Mouse (Mus musculus): ENCODE data around the gene Itgb2. TPM values are rescaled to one million over a fixed set of nuclear protein-coding genes. Genes with fewer than 3 reads are reported as not detected.

Itgb2 gene
- polyA plus RNA-seq, 2 experiments: 8.7 to 11.1 TPM

DNA sequence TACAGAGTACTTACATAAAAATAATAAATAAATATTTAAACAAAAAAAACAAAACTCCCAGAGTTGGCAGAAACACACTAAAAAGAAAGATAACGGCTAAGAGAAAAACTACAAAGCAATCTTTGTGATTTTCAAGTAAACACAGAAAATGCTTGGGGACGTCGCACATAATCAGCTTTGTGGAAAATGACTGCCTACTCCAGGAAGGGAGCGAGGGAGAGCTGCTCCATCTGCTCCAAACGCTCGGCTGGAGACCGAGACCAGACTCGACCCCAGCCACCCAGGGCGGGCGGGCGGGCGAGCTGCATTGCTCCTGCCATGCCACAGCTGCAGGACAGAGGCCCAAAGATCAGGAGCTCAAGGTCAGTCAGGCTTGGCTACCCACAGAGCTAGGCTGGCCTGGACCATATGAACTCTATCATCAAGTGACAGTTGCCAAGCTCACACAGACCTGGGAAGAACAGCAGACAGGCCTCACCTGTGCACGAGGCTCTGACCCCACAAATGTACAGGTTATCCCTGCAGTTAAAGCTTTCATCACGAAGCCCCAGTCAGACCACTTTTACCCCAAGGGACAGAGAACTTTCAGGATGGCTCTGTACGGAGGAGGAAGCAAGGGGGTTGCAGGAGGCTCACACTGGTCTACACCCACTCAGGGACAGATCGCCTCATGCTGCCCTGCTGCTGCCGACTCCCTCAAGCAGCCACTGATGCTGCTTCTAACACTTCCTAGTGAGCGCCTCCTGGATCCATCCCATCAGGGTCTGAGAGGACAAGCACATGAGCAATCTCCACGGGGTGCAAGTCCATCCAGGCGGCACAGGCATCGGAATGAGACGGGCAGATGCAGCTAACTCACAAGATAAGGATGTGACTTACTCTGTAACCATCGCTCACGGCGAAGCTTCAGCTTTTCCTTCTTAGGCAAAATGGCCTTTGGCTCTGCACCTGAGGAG, 26.8 kb upstream of the Itgb2 start:
- Histone ChIP-seq H3K4me3 (ENCODE audit: insufficient read depth in 1 of 2, low read depth in 2 of 2, low read length in 2 of 2) (no peak overlapping the region), H3K4me1 (replicated peaks; ENCODE audit: control insufficient read depth in 2 of 2, insufficient read depth in 2 of 2, low read length in 1 of 2) (peaks cover 0 to 3% of the 10 kb centered on the region in 2 experiments; a peak in 1 of 4 replicates), H3K27me3 (ENCODE audit: control insufficient read depth, insufficient read depth, low read length) (no peaks in the 10 kb centered on the region), H3K9ac (replicated peaks) (no peak overlapping the region), H3K27ac (no peak overlapping the region), H3K4me2 (ENCODE audit: low read depth) (no peak overlapping the region), H3K36me3 (replicated peaks; ENCODE audit: control insufficient read depth, insufficient read depth, low read depth) (peaks cover 7% of the 10 kb centered on the region), H3K9me3 (ENCODE audit: control insufficient read depth, low read length) (no peaks in the 10 kb centered on the region)
- ATAC-seq (ENCODE audit: insufficient read depth): no peak
- DNase-seq (ENCODE audit: low read depth in 3 of 3, low spot score in 3 of 3): no peak
- TF ChIP-seq CTCF (IDR thresholded peaks at IDR 0.05; ENCODE audit: low read depth) (no peak), EP300 (IDR thresholded peaks at IDR 0.05; ENCODE audit: low read depth) (no peak)
- WGBS (ENCODE audit: insufficient replicate concordance): 85% methylated on average over 25 of the region's 25 CpGs

GRCm38 (mm10) chr10:77504143-77504542, 25.9 kb upstream of the Itgb2 start:
- Histone ChIP-seq H3K4me3 (ENCODE audit: insufficient read depth in 1 of 2, low read depth in 2 of 2, low read length in 2 of 2) (no peak overlapping the region), H3K36me3 (replicated peaks; ENCODE audit: control insufficient read depth, insufficient read depth, low read depth) (peaks cover 8% of the 10 kb centered on the region), H3K9ac (replicated peaks) (no peak overlapping the region), H3K4me2 (ENCODE audit: low read depth) (no peak overlapping the region), H3K4me1 (replicated peaks; ENCODE audit: control insufficient read depth in 2 of 2, insufficient read depth in 2 of 2, low read length in 1 of 2) (peaks cover 0 to 3% of the 10 kb centered on the region in 2 experiments; a peak in 1 of 4 replicates), H3K9me3 (ENCODE audit: control insufficient read depth, low read length) (no peaks in the 10 kb centered on the region), H3K27me3 (ENCODE audit: control insufficient read depth, insufficient read depth, low read length) (no peaks in the 10 kb centered on the region), H3K27ac (no peak overlapping the region)
- DNase-seq (ENCODE audit: low read depth in 3 of 3, low spot score in 3 of 3): no peak
- ATAC-seq (ENCODE audit: insufficient read depth): no peak
- TF ChIP-seq EP300 (IDR thresholded peaks at IDR 0.05; ENCODE audit: low read depth) (no peak), CTCF (IDR thresholded peaks at IDR 0.05; ENCODE audit: low read depth) (no peak)
- WGBS (ENCODE audit: insufficient replicate concordance): 81% methylated on average over 6 of the region's 6 CpGs

- no peak for ATAC-seq (ENCODE audit: insufficient read depth)
- peaks cover 11% of the 10 kb centered on the region for H3K36me3 ChIP-seq (replicated peaks; ENCODE audit: control insufficient read depth, insufficient read depth, low read depth)
Observed at GRCm38 (mm10) chr10:77506526-77506925, 23.5 kb upstream of the Itgb2 start.

GRCm38 (mm10) chr10:77506961-77507577, 23.0 kb upstream of the Itgb2 start:
- ATAC-seq (ENCODE audit: insufficient read depth): no peak
- WGBS (ENCODE audit: insufficient replicate concordance): 84% methylated on average over 13 of the region's 13 CpGs
- no peaks in the 10 kb centered on the region for H3K9me3 ChIP-seq (ENCODE audit: control insufficient read depth, low read length)
- TF ChIP-seq EP300 (IDR thresholded peaks at IDR 0.05; ENCODE audit: low read depth) (no peak), CTCF (IDR thresholded peaks at IDR 0.05; ENCODE audit: low read depth) (no peak)
- H3K4me3 ChIP-seq (ENCODE audit: insufficient read depth in 1 of 2, low read depth in 2 of 2, low read length in 2 of 2): no peak overlapping the region
- DNase-seq (ENCODE audit: low read depth in 3 of 3, low spot score in 3 of 3): no peak
- no peak overlapping the region for H3K27ac ChIP-seq
- no peak overlapping the region for H3K4me2 ChIP-seq (ENCODE audit: low read depth)
- no peak overlapping the region for H3K9ac ChIP-seq (replicated peaks)
- H3K4me1 ChIP-seq (replicated peaks; ENCODE audit: control insufficient read depth in 2 of 2, insufficient read depth in 2 of 2, low read length in 1 of 2): peaks cover 2 to 11% of the 10 kb centered on the region in 2 experiments; a peak in 3 of 4 replicates
- peaks cover 11% of the 10 kb centered on the region for H3K36me3 ChIP-seq (replicated peaks; ENCODE audit: control insufficient read depth, insufficient read depth, low read depth)
- H3K27me3 ChIP-seq (ENCODE audit: control insufficient read depth, insufficient read depth, low read length): no peaks in the 10 kb centered on the region

More at GRCm38 (mm10) chr10:77506526-77506925, 23.5 kb upstream of the Itgb2 start:
- Histone ChIP-seq H3K4me2 (ENCODE audit: low read depth) (no peak overlapping the region), H3K27me3 (ENCODE audit: control insufficient read depth, insufficient read depth, low read length) (no peaks in the 10 kb centered on the region), H3K4me3 (ENCODE audit: insufficient read depth in 1 of 2, low read depth in 2 of 2, low read length in 2 of 2) (no peak overlapping the region), H3K9me3 (ENCODE audit: control insufficient read depth, low read length) (no peaks in the 10 kb centered on the region), H3K4me1 (replicated peaks; ENCODE audit: control insufficient read depth in 2 of 2, insufficient read depth in 2 of 2, low read length in 1 of 2) (peaks cover 2 to 11% of the 10 kb centered on the region in 2 experiments; a peak in 3 of 4 replicates), H3K9ac (replicated peaks) (no peak overlapping the region), H3K27ac (no peak overlapping the region)
- DNase-seq (ENCODE audit: low read depth in 3 of 3, low spot score in 3 of 3): no peak
- TF ChIP-seq CTCF (IDR thresholded peaks at IDR 0.05; ENCODE audit: low read depth) (no peak), EP300 (IDR thresholded peaks at IDR 0.05; ENCODE audit: low read depth) (no peak)
- WGBS (ENCODE audit: insufficient replicate concordance): 77% methylated on average over 5 of the region's 5 CpGs

DNA sequence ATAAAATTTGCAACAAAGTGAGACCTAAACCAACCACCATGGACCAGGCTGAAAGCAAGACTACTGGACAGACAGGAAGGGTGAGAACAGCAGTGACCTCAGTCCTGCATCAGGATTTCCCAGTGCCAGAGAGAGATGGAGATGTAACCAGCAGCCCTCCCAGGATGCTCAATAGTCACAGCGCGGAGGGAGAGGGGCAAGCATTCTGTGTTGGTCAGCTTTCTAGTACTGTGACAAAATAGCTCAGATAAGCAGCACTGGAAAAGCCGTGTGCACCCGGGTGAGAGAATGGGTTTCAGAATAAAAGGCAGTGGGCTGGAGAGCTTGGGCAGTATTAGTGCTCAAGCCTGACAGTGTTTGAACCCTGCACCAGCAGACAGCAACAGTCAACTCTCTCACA, 22.3 kb upstream of the Itgb2 start:
- Histone ChIP-seq H3K36me3 (replicated peaks; ENCODE audit: control insufficient read depth, insufficient read depth, low read depth) (peaks cover 13% of the 10 kb centered on the region), H3K9me3 (ENCODE audit: control insufficient read depth, low read length) (no peaks in the 10 kb centered on the region), H3K4me2 (ENCODE audit: low read depth) (no peak overlapping the region), H3K4me3 (ENCODE audit: insufficient read depth in 1 of 2, low read depth in 2 of 2, low read length in 2 of 2) (no peak overlapping the region), H3K27me3 (ENCODE audit: control insufficient read depth, insufficient read depth, low read length) (no peaks in the 10 kb centered on the region), H3K27ac (no peak overlapping the region), H3K4me1 (replicated peaks; ENCODE audit: control insufficient read depth in 2 of 2, insufficient read depth in 2 of 2, low read length in 1 of 2) (peaks cover 2 to 11% of the 10 kb centered on the region in 2 experiments; a peak in 3 of 4 replicates), H3K9ac (replicated peaks) (no peak overlapping the region)
- WGBS (ENCODE audit: insufficient replicate concordance): 84% methylated on average over 4 of the region's 4 CpGs
- TF ChIP-seq EP300 (IDR thresholded peaks at IDR 0.05; ENCODE audit: low read depth): no peak
- TF ChIP-seq CTCF (IDR thresholded peaks at IDR 0.05; ENCODE audit: low read depth): no peak
- no peak for ATAC-seq (ENCODE audit: insufficient read depth)
- no peak for DNase-seq (ENCODE audit: low read depth in 3 of 3, low spot score in 3 of 3)
